ENCODE assay signal across 24 mouse cellular contexts in genomic region chr9:67664773-67665172, GRCm38 (mm10).
DNase-seq lines count a peak whose midpoint lies in the region; ATAC-seq lines count a peak whose summit lies in the region.
"Had no signal": no experiment of that assay in that cellular context is flagged by ENCODE, and none has a peak within 500 bp of the region (broad histone marks: within the 10 kb centered on the region; RNA-seq: fewer than 3 reads in every experiment).

No protein-coding gene starts in this region.

- H3K27me3 ChIP-seq in liver, embryonic 16.5 days (ENCODE audit: control insufficient read depth, insufficient read depth, low read depth, low read length): no peaks in the 10 kb centered on the region
- H3K27me3 ChIP-seq: embryonic facial prominence, embryonic 12.5 days; embryonic facial prominence, embryonic 15.5 days; hindbrain, embryonic 13.5 days; intestine, embryonic 15.5 days had no signal

- H3K27ac ChIP-seq in liver, embryonic 16.5 days (ENCODE audit: low read length): no peak overlapping the region
- H3K27ac ChIP-seq: embryonic facial prominence, embryonic 12.5 days; embryonic facial prominence, embryonic 15.5 days; gastrocnemius, adult 2 months; hindbrain, embryonic 10.5 days; hindbrain, embryonic 13.5 days; intestine, embryonic 15.5 days had no signal

- peak; percentile 30; the same call in 1 of the 2 replicates for ATAC-seq in liver, embryonic 16.5 days (ENCODE audit: low read depth)
- ATAC-seq: activated CD4-positive, CD25-positive, alpha-beta regulatory T cell, adult 4 months; forebrain, embryonic 14.5 days; forebrain, postnatal 0 days; hindbrain, embryonic 16.5 days; intestine, embryonic 15.5 days had no signal

- DNase-seq in adrenal gland, adult (ENCODE audit: inconsistent age in 2 of 2, low spot score in 1 of 2): peak; percentile 23 to 77
- no peak for DNase-seq in adrenal gland, postnatal 14 days
- peak; percentile 20 to 23 for DNase-seq in adrenal gland, postnatal 36 days
- no peak for DNase-seq in adrenal gland, postnatal 25 days
- DNase-seq in liver: no peak
- DNase-seq: cerebellum, adult 11 months; cerebellum, adult 2 months; cerebellum, adult 9-11 months; cerebellum, postnatal 25 days; forebrain, postnatal 0 days; gastrocnemius, adult 2 months; gastrocnemius, postnatal 14 days; heart, adult 11 months; heart, postnatal 36 days had no signal

- H3K9ac ChIP-seq in liver, embryonic 16.5 days (ENCODE audit: low read depth, low read length): no peak overlapping the region
- H3K9ac ChIP-seq: embryonic facial prominence, embryonic 12.5 days; embryonic facial prominence, embryonic 15.5 days; forebrain, postnatal 0 days; hindbrain, embryonic 13.5 days; intestine, embryonic 15.5 days had no signal

- no peak overlapping the region for H3K4me3 ChIP-seq in liver, embryonic 16.5 days (ENCODE audit: low read depth, low read length)
- H3K4me3 ChIP-seq: embryonic facial prominence, embryonic 12.5 days; embryonic facial prominence, embryonic 15.5 days; gastrocnemius, adult 2 months; hindbrain, embryonic 10.5 days; hindbrain, embryonic 13.5 days; intestine, embryonic 15.5 days had no signal

- H3K4me2 ChIP-seq in liver, embryonic 16.5 days (ENCODE audit: low read depth, low read length): no peak overlapping the region
- H3K4me2 ChIP-seq: embryonic facial prominence, embryonic 12.5 days; embryonic facial prominence, embryonic 15.5 days; heart, embryonic 11.5 days; hindbrain, embryonic 13.5 days; intestine, embryonic 15.5 days had no signal

- no peaks in the 10 kb centered on the region for H3K36me3 ChIP-seq in liver, embryonic 16.5 days (ENCODE audit: control insufficient read depth, insufficient read depth)
- H3K36me3 ChIP-seq: embryonic facial prominence, embryonic 12.5 days; embryonic facial prominence, embryonic 15.5 days; hindbrain, embryonic 10.5 days; hindbrain, embryonic 13.5 days; intestine, embryonic 15.5 days had no signal

- no peaks in the 10 kb centered on the region for H3K9me3 ChIP-seq in liver, embryonic 16.5 days (replicated peaks; ENCODE audit: control insufficient read depth, low read length)
- H3K9me3 ChIP-seq: embryonic facial prominence, embryonic 12.5 days; embryonic facial prominence, embryonic 15.5 days; hindbrain, embryonic 10.5 days; hindbrain, embryonic 13.5 days; intestine, embryonic 15.5 days had no signal

- no peaks in the 10 kb centered on the region for H3K4me1 ChIP-seq in liver, embryonic 16.5 days (ENCODE audit: control insufficient read depth, low read depth, low read length)
- H3K4me1 ChIP-seq: embryonic facial prominence, embryonic 12.5 days; embryonic facial prominence, embryonic 15.5 days; hindbrain, embryonic 10.5 days; hindbrain, embryonic 13.5 days; intestine, embryonic 15.5 days had no signal

Comparison
In these comparisons a context has a peak if more than half of its experiments do, and no peak if none do; other contexts are left out.
1. DNase-seq: peak in adrenal gland, adult (2 of 2) and adrenal gland, postnatal 36 days (2 of 2); none in adrenal gland, postnatal 14 days (single experiment), adrenal gland, postnatal 25 days (single experiment) and liver (single experiment).